Mouse (Mus musculus): ENCODE measurements around the gene Ubtf.

The Ubtf gene

DNA sequence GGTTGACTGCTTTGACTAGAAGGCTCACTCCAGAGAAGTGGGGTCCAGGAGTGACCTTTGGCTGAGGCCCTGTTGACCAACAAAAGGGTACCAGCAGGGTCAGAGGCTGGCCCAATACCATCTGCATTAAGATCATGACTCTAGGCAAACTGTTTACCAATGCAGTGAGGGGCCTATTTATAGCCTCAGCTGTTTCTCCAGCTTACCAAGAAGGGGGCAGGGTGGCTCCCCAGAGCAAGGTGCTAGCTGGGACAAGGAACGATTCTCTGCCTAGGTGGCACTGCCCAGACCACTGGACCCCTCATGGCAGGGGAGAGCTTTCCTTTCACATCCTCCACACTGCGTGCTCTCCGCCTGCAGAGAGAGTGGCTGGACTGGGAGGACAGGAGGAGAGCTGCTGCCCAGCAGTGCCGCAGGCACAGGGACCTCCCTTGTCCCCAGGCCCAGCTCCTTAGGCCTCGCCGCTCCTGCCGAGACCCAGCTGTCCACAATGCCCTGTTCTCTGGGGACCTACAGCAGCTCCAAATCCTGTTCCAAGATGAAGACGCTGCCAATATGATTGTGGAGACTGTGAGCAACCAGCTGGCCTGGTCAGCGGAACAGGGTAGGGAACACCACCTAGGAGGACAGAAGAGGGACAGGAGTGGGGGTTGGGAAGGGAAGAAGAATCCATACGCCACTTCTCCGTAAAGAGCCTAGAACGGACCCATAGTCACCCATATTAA, 50.9 kb downstream of the Ubtf start, which contains the start of gene Asb16:
Gene Asb16, plus strand, starts transcription at position 224 of the 725 bp plus-strand sequence.
- no peak for DNase-seq (ENCODE audit: inconsistent age in 2 of 2, low spot score in 1 of 2)

- DNase-seq (ENCODE audit: inconsistent age in 2 of 2, low spot score in 1 of 2), result peak; percentile 81 to 91
These were observed 52.1 kb downstream of the Ubtf start for GRCm38 (mm10) chr11:102267480-102267879.

GRCm38 (mm10) chr11:102266631-102267355, 52.7 kb downstream of the Ubtf start:
- no peak for DNase-seq (ENCODE audit: inconsistent age in 2 of 2, low spot score in 1 of 2)

GRCm38 (mm10) chr11:102265816-102266215, 53.7 kb downstream of the Ubtf start:
- DNase-seq (ENCODE audit: inconsistent age in 2 of 2, low spot score in 1 of 2), result no peak

DNA sequence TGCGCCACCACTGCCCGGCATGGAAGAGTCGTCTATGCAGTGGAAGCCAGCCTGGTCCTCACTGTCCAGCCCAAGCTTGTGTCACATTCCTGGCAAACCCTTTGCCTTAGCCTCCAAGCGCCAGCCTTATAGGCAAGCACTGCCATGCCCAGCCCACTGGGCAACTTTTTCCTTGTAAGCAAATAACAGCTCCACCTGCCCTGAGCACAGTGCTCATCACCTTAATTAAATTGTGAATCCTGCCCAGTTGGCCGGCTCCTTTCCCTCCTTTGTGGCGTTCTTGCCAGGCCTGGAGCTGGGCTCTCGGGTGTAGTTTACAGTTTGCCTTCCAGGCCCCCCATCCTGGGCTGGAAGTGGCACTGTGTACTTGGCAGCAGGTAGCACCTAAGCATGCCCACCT, 56.3 kb downstream of the Ubtf start:
- DNase-seq (ENCODE audit: inconsistent age in 2 of 2, low spot score in 1 of 2), result no peak

- DNase-seq (ENCODE audit: inconsistent age in 2 of 2, low spot score in 1 of 2), result no peak
These were observed 61.0 kb downstream of the Ubtf start for GRCm38 (mm10) chr11:102258521-102258920.

DNA sequence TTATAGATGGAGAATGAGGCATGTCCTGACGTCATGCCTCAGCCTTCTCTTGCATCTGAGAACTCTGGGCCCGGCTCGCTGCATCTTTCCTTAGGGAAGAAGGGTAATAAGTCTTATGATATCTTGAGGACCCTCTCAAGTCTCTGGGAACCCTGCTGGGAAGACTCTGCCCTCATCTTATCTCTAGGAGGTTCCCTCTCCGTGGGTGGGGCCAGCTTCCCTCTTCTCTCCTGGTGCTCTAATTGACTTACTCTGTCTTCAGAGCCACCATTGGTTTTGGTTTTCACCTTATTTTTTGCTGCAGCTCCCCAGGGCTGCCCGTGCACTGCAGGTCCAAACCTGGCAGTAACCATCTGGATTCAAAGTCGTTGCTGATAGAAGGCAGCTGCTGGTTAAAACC, 61.4 kb downstream of the Ubtf start:
- DNase-seq (ENCODE audit: inconsistent age in 2 of 2, low spot score in 1 of 2), result no peak

DNA sequence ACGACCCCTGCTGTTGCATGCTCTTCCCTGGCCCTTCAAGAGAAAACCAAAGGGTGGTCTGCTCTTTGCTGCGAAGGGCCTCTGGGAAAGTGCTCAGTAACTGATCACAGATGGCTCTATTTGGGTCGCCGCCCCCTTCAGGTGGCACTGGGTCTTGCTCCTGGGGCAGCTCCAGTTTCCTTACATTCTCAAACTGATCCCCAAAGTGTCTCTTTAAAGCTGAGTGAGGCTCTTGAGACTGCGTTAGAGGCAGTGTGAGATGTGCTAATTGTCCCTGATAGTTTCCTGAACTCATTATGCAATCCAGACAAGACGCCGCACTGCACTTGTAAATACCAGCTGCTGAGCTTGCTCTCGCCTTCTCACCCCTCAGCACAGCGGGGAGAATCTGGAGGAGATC, 62.0 kb downstream of the Ubtf start:
- DNase-seq (ENCODE audit: inconsistent age in 2 of 2, low spot score in 1 of 2), result no peak

Measured in adrenal gland, adult (tissue).